Mouse (Mus musculus) olfactory bulb, adult 2 months (tissue): ENCODE measurements around the gene Deup1.

Experiments used
- CTCF ChIP-seq: fragments of 200-500 bp; IDR thresholded peaks from 2 replicates; pipeline ENCODE4 v1.5.1; 2012; ENCODE audit warnings: low read depth, mild to moderate bottlenecking, low read length, moderate library complexity; ENCODE audit not compliant: insufficient read depth
- POLR2A ChIP-seq: fragments of 200-500 bp; IDR thresholded peaks from 2 replicates; pipeline ENCODE4 v1.6.1; 2012; ENCODE audit warnings: mild to moderate bottlenecking, low read depth, low read length, moderate library complexity; ENCODE audit not compliant: insufficient read depth

DNA sequence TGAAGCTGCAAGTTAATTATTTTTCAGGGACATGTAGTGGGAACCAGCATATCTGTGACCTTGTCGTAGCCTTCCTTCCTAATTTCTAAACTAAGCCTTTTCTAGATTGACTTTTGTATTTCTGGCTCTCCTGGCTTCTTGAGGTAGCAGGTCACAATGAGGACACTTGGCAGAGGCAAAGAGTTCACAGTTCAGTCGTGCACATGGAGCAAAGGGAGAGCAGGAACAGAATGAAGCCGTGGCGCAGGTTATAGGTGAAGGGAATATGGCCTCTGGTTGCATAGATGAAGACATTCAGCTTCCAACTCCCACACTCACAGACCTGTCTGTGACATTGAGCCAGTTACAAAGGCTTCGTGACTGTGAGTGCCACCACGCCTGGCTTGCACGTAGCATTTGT, 36.9 kb upstream of the Deup1 start:
- TF ChIP-seq CTCF (no peak), POLR2A (no peak)
